Mouse (Mus musculus) kidney, postnatal 10 days (tissue): ENCODE results near the gene Olfr130.

Source experiments
- DNase-seq: peaks from one replicate; pipeline ENCODE4 v3.0.0; 2021; ENCODE audit warnings: mixed read lengths

Olfr130 gene

GRCm38 (mm10) chr17:38063621-38064020 is at the start of gene Olfr130:
Olfr130 (plus strand) TSS chr17:38063921.
- DNase-seq: no peak

- no peak for DNase-seq
Observed at GRCm38 (mm10) chr17:38016341-38016740, 47.4 kb upstream of the Olfr130 start.

- no peak for DNase-seq
Observed at GRCm38 (mm10) chr17:38026297-38026696, 37.4 kb upstream of the Olfr130 start.

GRCm38 (mm10) chr17:38059979-38060378 is 3.7 kb upstream of the Olfr130 start, which contains the start of gene Olfr129:
Olfr129 (minus strand) TSS chr17:38060079.
- DNase-seq: no peak

GRCm38 (mm10) chr17:38082364-38082763 is 18.6 kb downstream of the Olfr130 start:
- no peak for DNase-seq

GRCm38 (mm10) chr17:38088593-38088992 is 24.9 kb downstream of the Olfr130 start, which contains the start of gene Olfr131:
Olfr131 (minus strand) TSS chr17:38088693.
- no peak for DNase-seq
